Mouse (Mus musculus): Measurements from ENCODE around the gene Coq8a.

Gene Coq8a

GRCm38 (mm10) chr1:180197956-180198355, 1.4 kb downstream of the Coq8a start:
- DNase-seq (ENCODE audit: low spot score) = no peak

GRCm38 (mm10) chr1:180196508-180196907, 2.9 kb downstream of the Coq8a start:
- no peak for DNase-seq (ENCODE audit: low spot score)

- peak; percentile 97 for DNase-seq (ENCODE audit: low spot score)
These were observed 3.6 kb downstream of the Coq8a start for GRCm38 (mm10) chr1:180195703-180196381.

- peak; percentile 58 for DNase-seq (ENCODE audit: low spot score)
These were observed 4.5 kb downstream of the Coq8a start for GRCm38 (mm10) chr1:180194781-180195471.

GRCm38 (mm10) chr1:180194048-180194447, 5.4 kb downstream of the Coq8a start:
- DNase-seq (ENCODE audit: low spot score) = no peak

- DNase-seq (ENCODE audit: low spot score) = no peak
These were observed 5.9 kb downstream of the Coq8a start for GRCm38 (mm10) chr1:180193391-180193935.

- no peak for DNase-seq (ENCODE audit: low spot score)
These were observed 6.5 kb downstream of the Coq8a start for GRCm38 (mm10) chr1:180192866-180193265.

GRCm38 (mm10) chr1:180191651-180192220, 7.7 kb downstream of the Coq8a start:
- no peak for DNase-seq (ENCODE audit: low spot score)

- DNase-seq (ENCODE audit: low spot score) = no peak
These were observed 8.3 kb downstream of the Coq8a start for GRCm38 (mm10) chr1:180191112-180191511.

GRCm38 (mm10) chr1:180188951-180189350, 10.5 kb downstream of the Coq8a start:
- DNase-seq (ENCODE audit: low spot score) = no peak

- DNase-seq (ENCODE audit: low spot score) = no peak
These were observed 13.0 kb downstream of the Coq8a start for GRCm38 (mm10) chr1:180186371-180186770.

GRCm38 (mm10) chr1:180185877-180186276, 13.5 kb downstream of the Coq8a start:
- DNase-seq (ENCODE audit: low spot score) = no peak

- DNase-seq (ENCODE audit: low spot score) = no peak
These were observed 14.6 kb downstream of the Coq8a start for GRCm38 (mm10) chr1:180184768-180185167.

GRCm38 (mm10) chr1:180183525-180184159, 15.8 kb downstream of the Coq8a start:
- no peak for DNase-seq (ENCODE audit: low spot score)

GRCm38 (mm10) chr1:180182731-180183130, 16.7 kb downstream of the Coq8a start:
- no peak for DNase-seq (ENCODE audit: low spot score)

- no peak for DNase-seq (ENCODE audit: low spot score)
These were observed 17.5 kb downstream of the Coq8a start for GRCm38 (mm10) chr1:180181966-180182319.

GRCm38 (mm10) chr1:180181304-180181965, 18.0 kb downstream of the Coq8a start:
- no peak for DNase-seq (ENCODE audit: low spot score)

- no peak for DNase-seq (ENCODE audit: low spot score)
These were observed 19.6 kb downstream of the Coq8a start for GRCm38 (mm10) chr1:180179840-180180239.

GRCm38 (mm10) chr1:180179100-180179499, 20.3 kb downstream of the Coq8a start:
- DNase-seq (ENCODE audit: low spot score) = no peak

- no peak for DNase-seq (ENCODE audit: low spot score)
These were observed 21.1 kb downstream of the Coq8a start for GRCm38 (mm10) chr1:180178340-180178739.

GRCm38 (mm10) chr1:180176784-180177183, 22.6 kb downstream of the Coq8a start:
- no peak for DNase-seq (ENCODE audit: low spot score)

- no peak for DNase-seq (ENCODE audit: low spot score)
These were observed 23.8 kb downstream of the Coq8a start for GRCm38 (mm10) chr1:180175635-180176034.

All from testis, postnatal 10 days (tissue).